Mouse (Mus musculus) liver, postnatal 0 days (tissue): ENCODE data around the gene Psmg3.

Experiments
- CTCF ChIP-seq: sonication (generic); IDR thresholded peaks from 2 replicates; pipeline ENCODE4 v1.5.1; 2016; ENCODE audit warnings: antibody characterized with exemption, low read depth
- EP300 ChIP-seq: IDR thresholded peaks from 2 replicates; pipeline ENCODE4 v1.6.1; 2016; ENCODE audit warnings: antibody characterized with exemption, low read depth, mild to moderate bottlenecking

GRCm38 (mm10) chr5:139819538-139820181 lies 7.0 kb downstream of the Psmg3 start, which contains the start of gene Tmem184a:
- no peak for TF ChIP-seq CTCF
- TF ChIP-seq EP300, result no peak
